Mouse (Mus musculus) kidney, postnatal 10 days (tissue): Measurements from ENCODE around the gene Myh2.

ENCODE experiments used
- DNase-seq: peaks from one replicate; pipeline ENCODE4 v3.0.0; 2021; ENCODE audit warnings: mixed read lengths

Gene Myh2

DNA sequence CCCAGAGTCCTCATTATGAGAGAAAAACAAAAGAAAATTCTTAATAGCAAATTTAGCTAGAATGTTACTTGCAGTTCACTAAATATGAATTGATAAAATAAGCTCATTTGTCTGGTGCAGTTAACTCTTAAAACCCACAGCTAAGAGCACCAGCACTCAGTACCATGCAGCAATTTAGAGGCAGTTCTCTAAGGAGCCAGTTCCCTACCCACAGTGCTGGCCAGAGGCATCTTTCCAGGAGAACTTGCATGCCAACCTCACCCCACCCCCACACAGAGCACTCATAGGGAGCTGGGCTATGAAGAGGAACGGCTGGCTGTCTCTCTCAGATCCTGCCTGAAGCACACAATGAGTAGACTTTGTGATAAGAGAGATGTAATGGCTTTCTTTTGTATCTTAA lies 17.7 kb upstream of the Myh2 start:
- no peak for DNase-seq

DNA sequence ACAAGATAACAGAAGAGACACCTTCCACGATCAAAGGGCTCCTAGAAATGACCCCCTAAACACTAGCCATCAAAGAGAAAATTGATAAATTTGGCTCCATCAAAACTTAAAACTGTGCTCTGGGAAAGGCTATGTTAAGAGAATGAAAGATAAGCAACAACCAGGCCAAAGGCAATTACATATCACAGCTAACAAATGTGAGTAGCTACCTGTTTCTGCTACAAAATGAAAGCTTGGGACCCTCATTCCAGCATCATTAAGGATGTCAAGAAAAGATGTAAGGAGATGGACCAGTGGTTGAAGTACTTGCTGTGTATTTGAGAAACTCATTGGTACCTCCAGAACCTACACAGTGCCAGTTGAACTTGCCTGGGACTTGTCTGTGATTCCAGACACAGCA lies 17.0 kb upstream of the Myh2 start:
- no peak for DNase-seq

DNA sequence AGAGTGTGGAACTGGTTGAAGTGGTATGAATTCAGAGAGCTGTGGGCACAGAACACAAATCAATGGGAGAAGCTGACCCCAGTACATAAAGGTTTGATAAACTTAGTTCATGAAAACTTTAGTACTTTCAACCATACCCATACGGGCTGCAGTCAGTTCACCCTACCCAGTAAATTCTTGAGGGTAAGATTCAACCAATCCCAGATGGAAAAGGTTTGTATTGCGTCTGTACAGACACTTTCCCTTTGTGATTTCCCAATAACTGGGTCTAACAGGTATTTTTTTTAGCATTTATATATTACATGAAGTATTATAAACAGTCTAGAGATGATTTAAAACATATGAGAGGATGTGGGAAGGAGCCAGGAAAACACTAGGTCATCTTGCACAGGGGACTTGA lies 15.2 kb upstream of the Myh2 start:
- DNase-seq, result no peak

DNA sequence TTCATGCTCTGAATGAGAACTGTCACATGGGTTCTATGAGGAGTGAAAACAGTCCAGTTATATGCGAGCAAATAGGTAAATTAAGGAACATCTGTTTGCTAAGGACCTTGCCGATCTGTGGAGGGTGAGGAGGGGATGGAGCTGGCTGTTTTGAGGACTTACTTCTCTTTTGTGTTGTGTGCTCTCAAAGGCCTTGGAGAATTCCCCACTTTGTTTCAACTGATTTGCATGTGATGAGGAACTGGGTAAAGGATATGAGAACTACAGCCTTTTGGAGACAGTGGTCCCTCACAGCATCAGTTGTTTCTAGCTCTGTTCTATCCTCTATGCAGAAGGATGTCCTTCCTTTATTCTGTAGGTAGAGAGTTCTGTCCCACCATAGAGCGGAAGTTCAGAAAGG lies 10.7 kb upstream of the Myh2 start:
- DNase-seq, result no peak

DNA sequence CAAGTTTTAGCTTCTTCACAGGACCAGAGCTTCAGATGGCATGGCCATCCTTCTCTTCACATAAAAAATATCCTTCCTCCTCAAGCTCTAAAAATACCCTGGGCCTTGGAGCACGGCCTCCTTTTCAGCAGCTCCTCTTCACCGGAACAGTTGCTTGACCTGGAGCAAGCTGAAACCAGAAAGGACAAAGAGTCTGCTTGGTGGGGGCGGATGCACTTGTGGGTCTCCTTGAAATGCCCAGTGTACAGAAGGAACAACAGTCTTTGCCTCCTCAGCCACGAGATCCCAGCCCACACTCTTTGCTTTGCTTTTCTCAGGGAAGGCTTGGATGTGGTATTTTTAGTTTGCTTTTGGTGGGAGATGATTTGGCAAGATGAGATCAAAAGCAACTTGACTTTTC lies 7.1 kb upstream of the Myh2 start:
- DNase-seq, result no peak

DNA sequence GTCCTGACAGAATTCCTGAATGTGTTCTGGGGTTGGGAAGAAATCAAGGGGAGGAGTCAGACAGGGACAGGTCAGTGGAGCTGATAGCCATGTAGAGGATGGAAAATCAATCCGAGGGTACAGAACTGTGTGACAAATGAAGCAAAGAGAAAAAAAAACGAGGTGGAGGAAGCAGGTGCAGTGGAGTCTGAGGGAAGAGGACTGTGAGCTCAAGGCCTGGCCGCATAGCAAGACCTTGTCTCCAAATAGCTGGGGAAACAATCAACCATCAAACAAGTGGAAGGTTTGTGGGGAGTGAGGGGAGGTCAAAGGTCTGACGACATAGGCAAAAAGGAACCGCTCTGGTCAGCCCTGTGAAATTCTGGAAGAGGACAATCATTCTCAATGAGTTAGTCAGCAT lies 6.0 kb upstream of the Myh2 start:
- DNase-seq, result no peak

DNA sequence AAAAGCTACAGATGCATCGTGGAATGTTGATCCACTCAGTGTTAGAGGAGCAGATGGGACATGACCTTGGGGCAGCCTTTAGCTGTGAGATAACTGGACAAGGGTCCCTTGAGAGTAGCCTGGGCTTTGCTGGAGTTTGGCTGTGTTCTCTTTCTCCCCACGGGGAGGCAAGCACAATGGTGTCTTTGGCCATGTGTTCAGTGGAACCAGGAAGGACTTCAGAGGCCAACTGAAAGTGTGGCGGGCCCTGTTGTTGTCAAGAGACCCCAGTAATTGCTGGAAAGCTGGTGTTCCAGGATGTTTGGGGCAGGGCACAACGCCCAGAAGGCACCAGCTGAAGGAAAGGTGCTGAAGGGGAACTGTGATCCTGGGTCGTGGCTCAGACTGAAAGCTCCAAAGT lies 1.5 kb upstream of the Myh2 start:
- no peak for DNase-seq

DNA sequence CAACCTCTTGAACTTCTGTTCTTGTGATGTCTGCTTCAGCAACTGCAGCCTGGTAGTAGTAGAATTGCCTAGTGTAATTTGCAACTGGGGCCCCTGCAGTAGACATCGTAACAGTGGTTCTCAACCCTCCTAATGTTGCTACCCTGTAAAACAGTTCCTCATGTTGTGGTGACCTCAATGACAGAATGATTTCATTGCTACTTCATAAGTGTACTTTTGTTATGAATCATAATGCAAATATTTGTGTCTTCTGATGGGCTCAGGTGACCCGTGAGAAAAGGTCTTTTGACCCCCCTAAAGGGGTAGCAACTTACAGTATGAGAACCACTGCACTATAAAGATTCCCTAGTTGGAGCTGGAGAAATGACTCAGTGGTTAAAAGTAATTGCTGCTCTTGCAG lies 1.6 kb downstream of the Myh2 start:
- DNase-seq, result no peak

DNA sequence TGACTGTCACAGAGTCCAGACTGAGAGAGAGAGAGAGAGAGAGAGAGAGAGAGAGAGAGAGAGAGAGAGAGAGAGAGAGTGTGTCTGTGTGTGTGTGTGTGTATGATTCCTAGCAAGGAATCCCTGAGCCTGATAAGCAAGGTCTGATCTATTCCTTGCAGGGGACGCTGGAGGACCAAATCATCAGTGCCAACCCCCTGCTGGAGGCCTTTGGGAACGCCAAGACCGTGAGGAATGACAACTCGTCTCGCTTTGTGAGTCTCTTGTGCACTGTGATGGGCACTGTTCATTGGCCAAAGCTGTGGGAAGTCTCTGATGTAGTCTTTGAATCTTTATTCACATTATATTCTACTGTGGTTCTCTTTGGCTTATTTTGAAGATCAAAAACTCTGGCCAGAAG lies 5.5 kb downstream of the Myh2 start:
- DNase-seq, result no peak

DNA sequence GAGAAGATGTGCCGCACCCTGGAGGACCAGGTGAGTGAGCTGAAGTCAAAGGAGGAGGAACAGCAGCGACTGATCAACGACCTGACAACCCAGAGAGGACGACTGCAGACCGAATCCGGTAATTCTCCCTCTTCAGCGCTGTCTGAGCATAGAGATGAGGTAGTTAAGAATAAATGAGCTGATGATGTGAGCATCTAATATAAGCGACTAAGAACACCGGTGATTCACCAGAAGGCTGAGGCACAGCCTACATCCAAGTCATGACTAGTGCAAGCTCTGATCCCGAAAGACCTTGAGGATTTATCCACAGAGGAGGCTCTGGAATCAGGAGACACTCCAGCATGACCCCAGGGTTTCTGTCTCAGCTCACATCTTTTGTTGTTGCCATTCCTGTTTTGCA lies 19.5 kb downstream of the Myh2 start:
- DNase-seq, result no peak

DNA sequence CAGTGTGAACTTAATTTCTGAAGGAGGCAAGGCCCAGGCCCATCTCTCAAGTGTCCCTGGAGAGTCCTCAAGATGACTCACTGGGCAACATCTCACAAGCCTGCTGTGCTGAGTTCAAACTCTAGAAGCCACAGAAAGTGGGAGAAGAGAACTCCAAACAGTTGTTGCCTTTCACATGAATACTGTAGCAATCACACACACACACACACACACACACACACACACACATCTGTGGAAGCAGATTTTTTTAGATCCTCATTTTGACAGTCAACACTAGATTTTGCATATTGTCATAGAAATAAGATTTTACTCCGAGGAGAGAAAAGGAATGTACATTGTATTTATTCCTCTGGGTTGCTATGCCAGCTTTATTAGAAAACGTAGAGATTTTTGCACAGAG lies 20.0 kb downstream of the Myh2 start:
- no peak for DNase-seq

DNA sequence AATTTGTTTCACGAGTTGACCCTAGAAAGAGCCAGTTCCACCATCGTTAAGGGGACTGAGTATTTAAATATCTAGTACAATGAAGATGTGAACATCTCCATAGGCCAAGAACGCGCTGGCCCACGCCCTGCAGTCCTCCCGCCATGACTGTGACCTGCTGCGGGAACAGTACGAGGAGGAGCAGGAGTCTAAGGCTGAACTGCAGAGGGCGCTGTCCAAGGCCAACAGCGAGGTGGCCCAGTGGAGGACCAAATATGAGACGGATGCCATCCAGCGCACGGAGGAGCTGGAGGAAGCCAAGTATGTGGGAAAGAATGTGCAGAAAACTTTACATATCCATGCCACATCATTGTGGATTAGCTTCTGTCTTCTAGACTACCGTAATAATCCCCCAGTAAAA lies 20.7 kb downstream of the Myh2 start:
- DNase-seq, result no peak

DNA sequence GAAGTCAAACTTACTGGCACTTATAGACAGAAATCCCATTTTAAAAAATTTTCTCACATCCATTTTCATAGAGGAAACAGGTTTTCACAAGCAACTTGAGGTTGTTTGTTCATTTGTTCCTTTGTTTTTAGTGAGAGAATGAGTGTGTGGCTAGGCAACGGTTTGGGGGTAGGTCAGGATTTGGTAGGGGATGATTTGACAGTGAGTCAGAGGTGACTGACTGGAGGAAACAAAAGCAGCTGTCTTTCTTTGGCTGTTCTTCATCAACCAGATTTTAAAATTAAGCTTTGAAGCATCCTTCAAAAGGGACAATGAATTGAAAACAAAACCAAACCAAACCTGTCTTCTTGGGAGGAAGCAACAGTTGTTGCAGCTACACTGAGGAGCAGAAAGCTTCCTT lies 28.5 kb downstream of the Myh2 start:
- DNase-seq, result no peak

DNA sequence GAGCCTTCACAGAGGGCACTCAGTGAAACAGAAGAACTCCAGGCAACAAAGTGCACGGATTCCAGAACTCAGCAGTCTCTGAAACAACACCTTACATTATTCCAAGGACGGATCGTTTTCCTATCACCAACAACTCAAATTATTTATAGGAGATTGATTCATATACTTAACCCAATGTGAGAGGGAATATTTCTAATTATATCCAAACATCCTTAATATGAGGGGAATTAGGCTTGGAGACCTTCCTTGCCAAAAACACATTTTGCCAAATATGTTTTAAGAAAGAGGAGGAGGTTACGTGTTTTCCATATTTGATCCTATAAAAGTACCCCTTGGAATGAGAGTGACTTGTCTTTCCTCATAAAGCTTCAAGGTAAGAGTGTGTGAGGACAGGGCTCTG lies 28.9 kb downstream of the Myh2 start, which contains the start of gene Myh1:
TSS of gene Myh1 (plus strand) at position 301 of the 400 bp plus-strand sequence.
- DNase-seq, result no peak

DNA sequence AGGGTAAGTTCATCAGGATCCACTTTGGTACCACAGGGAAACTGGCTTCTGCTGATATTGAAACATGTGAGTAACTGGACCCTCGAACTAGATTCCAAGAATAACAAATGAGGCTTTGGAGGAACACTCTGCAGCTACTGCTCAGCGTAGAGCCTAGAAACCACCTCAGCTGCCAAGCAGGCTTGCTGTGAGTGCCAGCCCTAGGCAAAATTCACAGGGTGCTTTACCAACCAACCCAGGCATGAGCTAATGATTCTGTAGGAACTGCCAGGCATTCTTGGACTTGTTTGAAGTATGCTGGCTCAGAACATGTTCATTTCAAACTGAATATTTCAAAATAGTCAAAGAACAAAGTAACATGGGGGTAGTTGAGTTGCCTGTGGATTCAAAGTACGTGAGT lies 33.9 kb downstream of the Myh2 start:
- no peak for DNase-seq

DNA sequence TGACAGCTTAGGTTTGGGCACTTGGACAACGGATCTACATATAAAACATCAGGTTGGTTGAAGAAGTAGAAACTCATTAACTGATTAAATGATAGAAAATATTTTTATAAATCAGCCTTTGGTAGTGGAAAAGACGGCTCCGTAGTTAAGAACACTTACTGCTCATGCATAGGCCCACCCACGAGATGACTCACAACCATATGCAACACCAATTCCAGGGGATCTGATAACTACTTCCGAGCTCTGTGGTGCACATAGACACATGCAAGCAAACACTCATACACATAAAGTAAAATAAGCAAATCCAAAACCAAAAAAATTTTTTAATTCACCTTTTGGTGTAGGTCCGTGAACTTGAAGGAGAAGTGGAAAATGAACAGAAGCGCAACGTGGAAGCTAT lies 51.0 kb downstream of the Myh2 start:
- DNase-seq, result no peak

DNA sequence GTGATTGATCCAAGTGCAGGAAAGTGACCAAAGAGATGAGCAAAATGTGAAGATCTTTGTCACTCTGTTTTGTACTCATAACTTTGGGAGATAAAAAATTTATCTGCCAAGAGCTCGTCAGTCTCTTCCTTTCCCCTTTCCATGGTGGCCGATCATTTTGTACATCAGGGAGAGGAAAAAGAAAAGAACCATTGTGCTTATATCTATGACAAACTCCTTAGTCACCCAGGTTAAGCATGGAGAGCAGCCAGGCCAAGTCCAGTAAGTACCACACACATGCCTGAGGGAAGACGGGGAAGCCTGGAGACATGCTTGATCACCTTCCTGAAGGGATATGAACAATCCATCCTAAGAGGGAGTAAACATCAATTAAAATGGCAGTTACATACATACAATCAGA lies 53.6 kb downstream of the Myh2 start:
- DNase-seq, result no peak

DNA sequence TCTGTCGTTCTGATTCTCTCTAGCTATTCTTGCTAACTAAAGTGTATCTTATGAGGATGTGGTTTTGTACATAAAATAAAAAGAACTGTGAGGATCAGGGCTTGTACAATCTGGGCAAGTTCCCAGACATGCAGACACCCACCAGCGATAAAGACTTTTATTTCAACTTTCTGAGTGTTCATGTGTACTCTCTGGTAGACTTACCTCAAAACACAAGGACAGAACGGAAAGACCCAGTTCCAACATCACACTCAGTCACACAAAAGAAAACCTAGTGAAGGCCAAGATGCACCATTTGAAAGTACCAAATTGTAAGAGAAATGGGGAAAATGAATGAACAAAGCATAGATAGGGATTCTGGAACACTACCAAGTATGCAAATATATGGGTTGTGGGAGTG lies 57.9 kb downstream of the Myh2 start:
- DNase-seq, result no peak

DNA sequence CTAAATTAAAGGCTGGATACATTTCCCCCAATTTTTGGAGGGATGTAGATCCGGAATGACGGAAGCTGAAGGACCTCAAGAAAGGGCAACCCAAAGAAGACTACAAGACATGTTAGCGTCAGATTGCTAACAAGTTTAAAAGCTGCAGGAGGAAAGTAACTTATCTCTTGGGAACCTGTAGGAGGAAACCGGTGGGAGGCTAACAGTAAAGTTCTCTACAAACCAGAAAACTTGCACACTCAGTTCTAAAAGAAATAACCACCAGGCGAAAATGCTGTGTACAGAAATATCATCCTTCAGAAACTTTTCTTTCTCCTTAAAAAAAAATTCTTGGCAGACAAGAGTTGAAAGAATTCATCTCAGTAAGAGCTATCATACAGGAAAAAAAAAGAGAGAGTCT lies 58.3 kb downstream of the Myh2 start:
- no peak for DNase-seq

DNA sequence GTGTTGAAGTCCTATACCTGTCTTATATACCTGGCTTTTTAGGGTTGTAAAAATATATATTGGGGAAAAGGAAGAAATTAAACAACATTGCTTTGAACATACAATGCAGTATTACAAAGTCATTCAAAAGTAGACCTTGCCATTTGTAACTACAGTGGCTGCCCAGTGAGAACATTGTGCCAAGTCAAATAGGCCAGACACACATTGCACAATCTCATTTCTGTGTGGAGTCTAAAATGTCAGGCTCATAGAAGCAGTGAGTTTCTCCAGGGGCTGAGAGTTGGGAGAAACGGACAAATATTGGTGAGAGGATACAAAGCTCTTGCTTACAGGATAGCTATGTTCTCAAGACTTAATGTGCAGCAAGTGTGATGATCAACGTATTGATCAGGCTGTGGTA lies 59.1 kb downstream of the Myh2 start:
- DNase-seq, result no peak

DNA sequence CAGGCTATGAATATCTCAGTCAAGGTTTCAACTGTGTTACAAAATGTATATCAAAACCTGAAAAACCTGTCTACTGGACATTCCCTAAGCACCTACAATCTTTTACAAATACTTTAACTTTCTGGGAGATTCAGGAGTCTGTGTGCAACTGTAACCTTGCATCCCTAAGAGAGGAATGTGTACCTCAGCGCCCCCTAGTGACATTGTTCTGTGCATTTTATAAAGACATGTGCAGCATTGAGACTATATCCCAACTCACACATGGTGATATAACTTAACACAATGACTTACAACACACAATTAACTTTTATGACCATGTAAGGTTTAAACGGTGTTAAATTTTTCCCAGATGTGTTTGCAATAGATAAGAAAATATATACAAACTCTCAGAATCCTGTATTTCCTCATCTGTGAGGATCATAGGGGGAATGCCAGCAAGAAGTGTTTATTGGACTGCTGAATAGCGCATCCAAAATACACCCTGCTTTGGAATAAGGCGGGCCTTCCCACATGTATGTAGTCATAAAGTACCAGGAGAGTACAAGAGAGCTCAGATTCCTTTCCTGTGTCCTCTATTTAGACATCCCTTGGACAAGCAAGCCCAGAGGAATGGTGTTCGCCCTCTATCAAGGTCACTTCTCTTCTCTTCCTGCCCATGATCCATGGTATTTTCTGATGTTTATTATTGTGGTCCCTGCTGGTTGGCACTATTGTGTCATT lies 65.0 kb downstream of the Myh2 start:
- peak; percentile 63 for DNase-seq

DNA sequence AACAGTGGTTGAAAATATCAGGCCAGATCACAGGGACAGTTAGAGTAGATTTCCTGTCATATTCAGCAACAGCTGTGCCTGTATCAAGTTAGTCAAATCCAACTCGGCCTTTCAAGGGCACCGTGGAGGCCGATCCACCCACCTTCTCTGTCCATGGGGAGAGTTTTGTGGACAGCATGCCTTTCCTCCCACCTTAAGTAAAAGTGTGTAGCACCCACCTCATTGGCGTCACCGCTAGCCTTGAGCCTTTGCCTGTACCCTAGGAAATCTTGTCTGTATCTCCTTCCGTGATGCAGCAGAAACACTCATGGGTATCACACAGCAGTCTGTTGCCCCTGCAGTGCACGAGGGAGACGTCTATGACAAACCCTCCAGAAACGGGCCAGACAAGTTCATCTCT lies 66.0 kb downstream of the Myh2 start:
- DNase-seq, result no peak

DNA sequence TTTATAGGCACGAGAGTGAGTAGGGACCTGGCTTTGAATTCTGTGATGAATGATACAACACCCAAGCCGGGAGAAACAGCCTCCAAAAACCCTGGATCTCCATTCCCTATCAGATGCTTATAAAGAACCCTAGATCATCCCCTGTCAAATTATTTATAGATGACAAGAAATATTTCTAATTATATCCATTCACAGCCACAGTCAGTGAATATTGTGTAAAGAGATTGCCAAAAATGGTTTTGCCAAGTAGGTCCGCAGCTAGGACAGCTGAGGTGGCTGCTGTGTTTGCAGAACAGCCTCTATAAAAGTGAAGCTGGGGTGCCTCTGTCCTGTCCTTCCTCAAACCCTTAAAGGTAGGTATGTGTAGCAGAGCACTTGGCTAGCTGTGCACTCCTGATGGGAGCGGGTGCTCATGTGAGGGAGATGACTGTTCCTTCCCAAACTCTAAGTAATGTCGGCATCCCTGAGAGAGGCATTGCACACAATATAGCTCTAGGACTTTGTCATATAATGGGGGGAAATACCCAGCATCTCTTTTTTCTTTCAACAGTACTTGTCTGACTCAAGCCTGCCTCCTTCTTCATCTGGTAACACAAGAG lies 66.8 kb downstream of the Myh2 start, which contains the start of gene Myh4:
TSS of gene Myh4 (plus strand) at position 549 of the 599 bp plus-strand sequence.
- no peak for DNase-seq

DNA sequence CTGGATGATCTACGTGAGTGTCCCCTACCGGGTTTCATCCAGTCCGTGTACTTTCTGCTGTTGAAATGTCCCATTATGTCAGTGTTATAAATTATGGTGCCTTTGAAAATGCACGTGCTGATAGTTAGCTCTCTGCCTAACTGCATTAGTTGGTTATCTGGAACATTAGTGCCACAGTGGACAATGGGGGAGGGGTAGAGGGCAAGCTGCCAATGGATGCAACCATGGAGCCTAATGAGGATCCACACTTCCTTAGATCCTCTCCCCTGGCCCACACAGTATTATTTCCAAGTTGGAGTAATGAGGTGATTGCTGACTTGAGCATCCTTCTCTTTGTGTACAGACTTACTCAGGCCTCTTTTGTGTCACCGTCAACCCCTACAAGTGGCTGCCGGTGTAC lies 70.2 kb downstream of the Myh2 start:
- DNase-seq, result no peak
